Mouse (Mus musculus) forebrain, embryonic 12.5 days (tissue): ENCODE data around the gene Slc25a13. TPM values are rescaled to one million over a fixed set of nuclear protein-coding genes. Genes with fewer than 3 reads are reported as not detected.

Experiments
- ATAC-seq: fragments of 200-750 bp; cut with Nextera tagmentation; 2 replicates; pipeline ENCODE4 v1.8.0; 2017; ENCODE audit warnings: moderate TSS enrichment; ENCODE audit not compliant: low FRiP score
- H3K27ac ChIP-seq: fragments of 300-500 bp; sonication (generic); 2 replicates; pipeline ENCODE4 v1.5.1; 2016; ENCODE audit warnings: mild to moderate bottlenecking
- H3K27me3 ChIP-seq: fragments of 300-500 bp; sonication (generic); 2 replicates; pipeline ENCODE4 v1.6.1; 2016; ENCODE audit warnings: mild to moderate bottlenecking
- H3K36me3 ChIP-seq: fragments of 300-500 bp; sonication (generic); replicated peaks from 2 replicates; pipeline ENCODE4 v1.6.1; 2016; ENCODE audit warnings: mild to moderate bottlenecking
- H3K4me1 ChIP-seq: fragments of 300-500 bp; sonication (generic); 2 replicates; pipeline ENCODE4 v1.6.1; 2016
- H3K4me2 ChIP-seq: fragments of 300-500 bp; sonication (generic); 2 replicates; pipeline ENCODE4 v1.6.1; 2016; ENCODE audit warnings: mild to moderate bottlenecking, moderate library complexity
- H3K4me3 ChIP-seq: fragments of 300-500 bp; sonication (generic); replicated peaks from 2 replicates; pipeline ENCODE4 v1.5.1; 2016; ENCODE audit warnings: mild to moderate bottlenecking
- H3K9ac ChIP-seq: fragments of 300-500 bp; sonication (generic); 2 replicates; pipeline ENCODE4 v1.6.1; 2016; ENCODE audit warnings: mild to moderate bottlenecking
- H3K9me3 ChIP-seq: fragments of 300-500 bp; sonication (generic); 2 replicates; pipeline ENCODE4 v1.6.1; 2016
- WGBS: fragments of 180-500 bp; shearing (Covaris S2); methylation state at CpG from one replicate; pipeline ENCODE4 v1.1.7; 2016; 5-methylcytosine and 5-hydroxymethylcytosine counted together
- polyA plus RNA-seq: library from polyadenylated mRNA; unstranded; fragments of >200 nt; fragmentation: Nextera tagmentation; extraction: Ambion mirVana; gene quantifications from 2 replicates; pipeline ENCODE4 v1.2.1, GENCODE M21; 2016

The Slc25a13 gene
- polyA plus RNA-seq: 23.6 and 32.3 TPM in 2 replicates

DNA sequence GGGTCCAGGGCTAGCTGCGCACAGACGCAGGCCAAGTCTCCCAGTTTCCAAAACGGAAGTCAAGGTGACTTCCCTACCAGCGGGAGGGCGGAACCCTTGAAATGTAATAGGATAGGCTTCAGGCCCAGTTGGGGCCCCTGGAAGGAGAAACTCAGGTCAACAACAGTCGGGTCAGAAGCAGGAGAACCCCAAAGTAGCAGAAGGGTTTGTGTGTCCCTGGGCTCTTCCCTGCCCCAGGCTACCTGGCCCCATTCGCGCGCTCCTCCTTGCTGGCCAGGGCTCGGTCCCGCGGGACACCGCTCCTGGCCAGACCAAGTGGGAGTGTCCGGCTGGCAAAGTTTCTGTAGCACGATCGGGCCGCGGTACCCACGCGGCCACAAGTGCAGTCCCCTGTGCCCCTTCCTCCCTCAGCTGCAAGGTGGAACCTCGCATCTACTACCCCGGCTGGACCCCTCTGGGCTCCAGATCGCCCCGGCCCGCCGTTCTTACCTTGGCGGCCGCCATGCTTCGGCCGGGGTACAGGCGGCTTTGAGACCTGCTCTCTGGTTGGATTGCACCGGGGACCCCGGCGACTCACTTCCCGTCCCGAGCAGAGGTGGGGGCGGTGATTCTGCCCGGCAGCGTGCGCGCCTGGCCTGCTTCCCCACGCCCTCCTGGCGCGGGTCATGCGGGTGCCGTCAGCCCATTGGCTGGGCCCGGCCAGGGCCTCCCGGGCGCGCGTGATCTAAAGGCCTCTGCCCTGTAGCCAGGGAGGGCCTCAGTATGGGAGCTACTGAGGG lies at the start of gene Slc25a13:
Slc25a13 (minus strand) TSS at position 667 of the 779 bp plus-strand sequence.
- H3K27me3 ChIP-seq: peaks cover 6% of the 10 kb centered on the region; the same call in 1 of the 2 replicates
- H3K36me3 ChIP-seq: no peaks in the 10 kb centered on the region
- H3K27ac ChIP-seq: peak within 1 kb of the TSS; percentile 3; the same call in 1 of the 2 replicates
- under 1% methylated on average over 51 of the region's 51 CpGs for WGBS
- peak within 1 kb of the TSS; percentile 67 for H3K4me3 ChIP-seq
- H3K4me2 ChIP-seq: peak within 1 kb of the TSS; percentile 87
- no peaks in the 10 kb centered on the region for H3K9me3 ChIP-seq
- H3K4me1 ChIP-seq: peaks cover 16% of the 10 kb centered on the region
- peak; percentile 93 for ATAC-seq
- peak within 1 kb of the TSS; percentile 71 for H3K9ac ChIP-seq

DNA sequence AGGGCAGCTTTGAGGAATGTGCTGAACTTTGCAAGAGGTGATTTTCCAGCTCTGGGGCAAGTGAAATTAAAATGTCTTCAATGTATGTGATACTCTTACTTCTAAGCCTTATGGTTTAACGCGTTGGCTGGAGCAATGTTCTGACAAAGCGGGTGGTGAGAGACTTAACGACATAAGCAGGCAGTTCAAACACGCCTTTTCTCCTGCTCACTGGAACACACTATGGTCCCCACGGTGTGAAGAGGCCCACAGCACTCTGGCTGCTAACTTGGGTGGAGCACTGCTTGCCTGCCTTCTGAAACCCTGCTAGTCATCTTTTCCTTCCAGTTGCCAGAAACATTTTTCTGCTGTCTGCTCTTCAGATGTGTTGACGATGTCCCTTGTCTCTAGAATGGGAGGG lies 48.8 kb upstream of the Slc25a13 start:
- Histone ChIP-seq H3K9ac (no peak overlapping the region), H3K27me3 (no peaks in the 10 kb centered on the region), H3K36me3 (no peaks in the 10 kb centered on the region), H3K4me2 (no peak overlapping the region), H3K9me3 (no peaks in the 10 kb centered on the region), H3K4me3 (no peak overlapping the region), H3K4me1 (no peaks in the 10 kb centered on the region), H3K27ac (no peak overlapping the region)
- ATAC-seq: no peak
- WGBS: 87% methylated on average over 7 of the region's 7 CpGs

DNA sequence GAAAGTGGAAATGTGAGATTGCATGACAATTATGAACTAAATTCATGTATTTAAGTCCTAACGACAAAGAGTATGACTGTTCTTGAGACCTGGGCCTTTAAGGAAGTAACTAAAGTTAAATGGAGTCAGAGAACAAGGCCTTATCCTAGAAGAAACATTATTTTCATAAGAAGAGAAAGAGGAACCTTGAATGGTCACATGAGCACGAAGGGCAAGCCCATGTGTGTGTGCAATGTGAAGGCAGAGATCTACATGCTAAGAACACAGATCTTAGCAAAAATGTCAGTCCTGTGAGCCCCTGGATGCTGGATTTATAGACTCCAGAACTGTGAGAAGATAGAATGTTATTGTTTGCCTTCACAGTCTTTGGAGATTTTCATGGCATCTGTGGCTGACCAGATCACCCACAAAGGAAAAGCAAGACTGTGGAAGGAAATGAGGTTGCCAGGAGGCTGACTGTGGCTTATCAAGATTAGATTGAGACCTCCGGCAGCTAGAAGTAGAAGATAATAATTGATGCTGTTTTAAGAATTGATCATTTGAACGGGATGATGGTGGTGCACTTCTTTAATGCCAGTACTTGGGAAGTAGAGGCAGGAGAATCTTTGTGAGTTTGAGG lies 46.4 kb upstream of the Slc25a13 start:
- H3K27me3 ChIP-seq: no peaks in the 10 kb centered on the region
- no peak overlapping the region for H3K9ac ChIP-seq
- no peak overlapping the region for H3K27ac ChIP-seq
- no peaks in the 10 kb centered on the region for H3K36me3 ChIP-seq
- no peaks in the 10 kb centered on the region for H3K4me1 ChIP-seq
- no peak overlapping the region for H3K4me2 ChIP-seq
- 87% methylated on average over 4 of the region's 4 CpGs for WGBS
- ATAC-seq: no peak
- no peak overlapping the region for H3K4me3 ChIP-seq
- H3K9me3 ChIP-seq: no peaks in the 10 kb centered on the region

DNA sequence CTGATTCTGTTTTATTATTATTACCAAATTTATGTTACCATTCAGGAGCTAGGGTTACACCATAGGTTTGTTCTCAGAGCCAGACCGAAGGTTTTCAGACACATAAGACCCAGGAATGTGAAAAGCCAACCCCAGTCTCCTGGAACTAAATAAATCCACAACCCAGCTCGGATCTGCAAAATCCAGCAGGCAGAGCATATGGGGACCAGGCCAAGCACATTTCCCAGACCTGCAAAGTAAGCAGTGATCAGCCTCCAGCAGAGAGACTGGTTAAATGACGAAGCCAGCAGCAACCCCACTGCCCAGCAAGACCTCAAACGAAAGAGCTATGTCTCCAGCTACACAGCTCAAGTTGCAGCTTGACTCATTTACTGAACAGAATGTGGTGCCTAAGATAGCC lies 43.9 kb upstream of the Slc25a13 start:
- H3K4me3 ChIP-seq: no peak overlapping the region
- no peaks in the 10 kb centered on the region for H3K36me3 ChIP-seq
- no peaks in the 10 kb centered on the region for H3K4me1 ChIP-seq
- no peaks in the 10 kb centered on the region for H3K9me3 ChIP-seq
- H3K9ac ChIP-seq: no peak overlapping the region
- ATAC-seq: no peak
- no peaks in the 10 kb centered on the region for H3K27me3 ChIP-seq
- 66% methylated on average over 4 of the region's 4 CpGs for WGBS
- H3K27ac ChIP-seq: no peak overlapping the region
- no peak overlapping the region for H3K4me2 ChIP-seq

DNA sequence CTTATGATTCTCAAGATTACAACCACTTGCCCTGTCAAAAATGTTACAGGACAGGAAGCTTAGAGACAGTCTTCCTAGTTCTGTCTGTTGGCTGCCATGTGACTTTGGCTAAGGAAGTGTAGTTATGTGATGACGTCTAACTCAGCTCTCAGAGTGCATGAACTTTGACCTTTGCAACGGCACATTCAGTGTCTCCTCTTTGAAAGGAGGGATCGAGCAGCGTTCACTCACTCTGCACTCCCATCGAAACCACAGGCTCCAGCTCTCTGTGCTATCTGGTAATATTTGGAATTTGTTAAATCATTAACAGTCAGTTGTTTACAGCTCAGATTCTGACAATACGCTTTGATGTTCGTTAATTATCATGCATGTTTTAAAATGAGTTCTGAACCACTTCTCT lies 31.5 kb upstream of the Slc25a13 start:
- Histone ChIP-seq H3K27ac (no peak overlapping the region), H3K4me3 (no peak overlapping the region), H3K27me3 (no peaks in the 10 kb centered on the region), H3K4me2 (no peak overlapping the region), H3K36me3 (no peaks in the 10 kb centered on the region), H3K9me3 (no peaks in the 10 kb centered on the region), H3K9ac (no peak overlapping the region), H3K4me1 (no peaks in the 10 kb centered on the region)
- no peak; the same call in 1 of the 2 replicates for ATAC-seq
- 67% methylated on average over 7 of the region's 7 CpGs for WGBS

DNA sequence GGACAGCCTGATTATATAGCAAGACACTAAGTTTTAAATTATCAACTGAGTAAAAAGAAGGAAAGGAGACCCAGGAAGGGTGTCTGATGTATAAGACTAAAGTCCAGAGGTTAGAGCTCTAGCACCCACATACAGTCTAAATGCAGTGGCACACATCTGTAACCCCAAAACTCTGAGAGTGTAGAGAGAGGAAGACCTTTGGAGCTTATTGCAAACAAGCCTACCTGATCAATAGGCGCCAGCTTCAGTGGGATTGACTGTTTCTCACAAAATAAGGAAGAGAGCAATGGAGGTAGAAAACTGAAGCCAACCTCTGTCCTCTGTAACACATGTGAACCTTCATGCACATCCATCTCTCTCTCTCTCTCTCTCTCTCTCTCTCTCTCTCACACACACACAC lies 26.9 kb upstream of the Slc25a13 start:
- H3K9me3 ChIP-seq: no peaks in the 10 kb centered on the region
- no peak overlapping the region for H3K27ac ChIP-seq
- H3K4me1 ChIP-seq: no peaks in the 10 kb centered on the region
- 90% methylated on average over 1 of the region's 1 CpGs for WGBS
- no peak for ATAC-seq
- H3K36me3 ChIP-seq: no peaks in the 10 kb centered on the region
- no peak overlapping the region for H3K9ac ChIP-seq
- no peaks in the 10 kb centered on the region for H3K27me3 ChIP-seq
- no peak overlapping the region for H3K4me2 ChIP-seq
- H3K4me3 ChIP-seq: no peak overlapping the region

DNA sequence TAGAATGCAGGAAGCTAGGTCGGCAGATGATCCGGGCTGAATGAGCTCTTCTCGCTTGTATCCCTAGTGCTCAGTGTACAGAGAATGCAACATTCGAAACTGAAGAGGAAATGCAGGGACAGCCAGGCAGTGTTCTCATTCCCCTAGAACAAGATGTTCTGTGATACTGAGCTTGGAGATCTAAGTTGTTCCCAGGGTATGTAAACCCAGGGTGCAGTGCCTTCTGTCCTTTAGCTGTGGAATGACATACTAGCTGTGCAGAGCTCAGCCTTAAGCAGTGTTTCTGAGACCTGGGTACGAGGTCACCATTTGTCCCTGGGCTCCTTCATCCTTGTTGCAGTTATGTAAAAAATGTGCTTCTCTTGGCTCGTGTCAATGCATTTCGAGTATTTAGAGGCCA lies 25.1 kb upstream of the Slc25a13 start:
- WGBS: 85% methylated on average over 7 of the region's 7 CpGs
- Histone ChIP-seq H3K4me3 (no peak overlapping the region), H3K36me3 (no peaks in the 10 kb centered on the region), H3K9ac (no peak overlapping the region), H3K27ac (no peak overlapping the region), H3K4me2 (no peak overlapping the region), H3K4me1 (no peaks in the 10 kb centered on the region), H3K27me3 (no peaks in the 10 kb centered on the region), H3K9me3 (no peaks in the 10 kb centered on the region)
- no peak for ATAC-seq

DNA sequence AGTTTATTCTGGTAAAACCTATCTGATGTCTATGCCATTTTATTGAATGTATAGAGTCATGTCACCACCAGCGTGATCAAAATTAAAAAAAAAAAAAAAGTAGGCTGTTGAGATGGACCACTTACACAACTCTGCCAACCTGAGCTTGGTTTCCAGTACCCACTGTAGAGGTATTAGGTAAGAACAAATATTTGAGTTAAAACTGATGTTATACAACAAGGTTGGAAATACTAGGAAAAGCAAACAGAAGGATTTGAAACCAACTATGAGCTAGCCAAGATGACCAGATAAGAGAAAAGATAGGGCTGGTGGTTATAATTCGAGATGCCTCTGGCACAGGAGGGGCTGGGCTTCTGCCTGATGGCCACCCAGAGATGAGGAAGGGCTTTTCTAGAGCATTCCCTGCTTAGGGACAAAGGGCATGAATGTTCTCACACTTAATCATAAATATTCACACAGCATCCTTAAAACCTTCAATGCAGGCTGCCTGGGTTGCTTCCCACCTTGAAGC lies 19.9 kb upstream of the Slc25a13 start:
- no peaks in the 10 kb centered on the region for H3K4me1 ChIP-seq
- H3K9me3 ChIP-seq: no peaks in the 10 kb centered on the region
- H3K27me3 ChIP-seq: no peaks in the 10 kb centered on the region
- 89% methylated on average over 2 of the region's 2 CpGs for WGBS
- no peak for ATAC-seq
- H3K36me3 ChIP-seq: no peaks in the 10 kb centered on the region
- no peak overlapping the region for H3K9ac ChIP-seq
- no peak overlapping the region for H3K4me3 ChIP-seq
- H3K27ac ChIP-seq: no peak overlapping the region
- no peak overlapping the region for H3K4me2 ChIP-seq

DNA sequence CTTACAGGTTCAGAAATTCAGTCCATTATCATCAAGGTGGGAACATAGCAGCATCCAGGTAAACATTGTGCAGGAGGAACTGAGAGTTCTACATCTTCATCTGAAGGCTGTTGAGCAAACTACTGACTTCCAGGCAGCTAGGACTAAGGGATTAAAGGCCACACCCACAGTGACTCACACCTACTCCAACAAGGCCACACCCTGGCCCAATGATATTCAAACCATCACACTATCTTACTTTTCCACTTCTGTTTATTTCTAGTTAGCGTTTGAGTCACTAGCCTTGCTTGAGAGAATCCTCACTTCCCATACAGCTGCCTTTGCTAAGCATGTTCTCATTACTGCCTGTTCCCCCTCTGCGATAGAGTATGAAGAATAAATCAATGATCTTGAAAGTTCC lies 13.3 kb upstream of the Slc25a13 start:
- no peaks in the 10 kb centered on the region for H3K9me3 ChIP-seq
- no peaks in the 10 kb centered on the region for H3K4me1 ChIP-seq
- no peak overlapping the region for H3K27ac ChIP-seq
- H3K27me3 ChIP-seq: 0 out of 2 replicates have a peak, but pooled peaks cover 1% of the 10 kb centered on the region
- 99% methylated on average over 2 of the region's 2 CpGs for WGBS
- H3K4me2 ChIP-seq: no peak overlapping the region
- no peaks in the 10 kb centered on the region for H3K36me3 ChIP-seq
- H3K9ac ChIP-seq: no peak overlapping the region
- ATAC-seq: no peak
- no peak overlapping the region for H3K4me3 ChIP-seq

DNA sequence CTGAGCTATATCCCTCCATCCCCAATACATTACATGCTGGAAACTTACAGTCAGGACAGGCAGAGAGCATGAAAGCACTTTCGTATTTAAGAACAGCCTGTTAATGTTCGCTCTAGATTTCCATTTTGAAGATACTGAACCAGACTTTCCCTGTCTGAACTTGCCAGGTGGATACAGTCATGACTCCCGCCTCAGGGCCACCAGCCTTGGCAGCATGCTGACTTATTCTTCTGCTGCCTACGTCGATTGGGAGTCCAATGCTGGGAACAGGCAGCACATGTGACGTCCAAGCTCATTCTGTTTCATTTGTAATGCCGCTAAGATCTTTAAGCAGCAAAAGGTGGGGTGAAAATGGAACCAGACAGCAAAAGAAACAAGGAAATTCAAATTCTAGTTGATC lies 5.7 kb upstream of the Slc25a13 start:
- peaks cover 9% of the 10 kb centered on the region; the same call in 1 of the 2 replicates for H3K27me3 ChIP-seq
- H3K27ac ChIP-seq: no peak overlapping the region
- no peak overlapping the region for H3K4me2 ChIP-seq
- ATAC-seq: no peak
- no peaks in the 10 kb centered on the region for H3K4me1 ChIP-seq
- no peak overlapping the region for H3K9ac ChIP-seq
- WGBS: 84% methylated on average over 7 of the region's 7 CpGs
- H3K4me3 ChIP-seq: no peak overlapping the region
- H3K9me3 ChIP-seq: no peaks in the 10 kb centered on the region
- no peaks in the 10 kb centered on the region for H3K36me3 ChIP-seq

DNA sequence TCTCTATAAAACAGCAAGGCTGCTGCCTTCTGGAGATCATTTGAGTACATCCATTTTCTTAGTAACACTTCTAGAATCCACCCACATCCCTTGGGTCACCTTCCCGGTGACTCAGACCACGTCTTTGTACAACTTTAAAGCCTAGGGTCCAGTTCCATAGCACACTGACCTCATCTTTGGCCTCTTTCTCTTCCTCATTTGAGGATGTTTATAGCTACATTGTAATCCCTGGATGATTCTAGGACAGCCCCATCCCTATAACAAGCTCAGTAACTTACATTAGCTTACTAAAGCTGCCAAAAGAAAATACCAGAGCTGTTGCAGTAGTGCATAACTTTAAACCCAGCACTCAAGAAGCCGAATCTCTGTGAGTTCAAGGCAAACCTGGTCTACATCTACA lies 3.6 kb upstream of the Slc25a13 start:
- ATAC-seq: no peak
- Histone ChIP-seq H3K27me3 (peaks cover 9% of the 10 kb centered on the region; the same call in 1 of the 2 replicates), H3K4me3 (no peak overlapping the region), H3K9me3 (no peaks in the 10 kb centered on the region), H3K27ac (no peak overlapping the region), H3K4me1 (peaks cover 14% of the 10 kb centered on the region), H3K36me3 (no peaks in the 10 kb centered on the region), H3K9ac (no peak overlapping the region), H3K4me2 (no peak overlapping the region)
- 88% methylated on average over 3 of the region's 3 CpGs for WGBS

DNA sequence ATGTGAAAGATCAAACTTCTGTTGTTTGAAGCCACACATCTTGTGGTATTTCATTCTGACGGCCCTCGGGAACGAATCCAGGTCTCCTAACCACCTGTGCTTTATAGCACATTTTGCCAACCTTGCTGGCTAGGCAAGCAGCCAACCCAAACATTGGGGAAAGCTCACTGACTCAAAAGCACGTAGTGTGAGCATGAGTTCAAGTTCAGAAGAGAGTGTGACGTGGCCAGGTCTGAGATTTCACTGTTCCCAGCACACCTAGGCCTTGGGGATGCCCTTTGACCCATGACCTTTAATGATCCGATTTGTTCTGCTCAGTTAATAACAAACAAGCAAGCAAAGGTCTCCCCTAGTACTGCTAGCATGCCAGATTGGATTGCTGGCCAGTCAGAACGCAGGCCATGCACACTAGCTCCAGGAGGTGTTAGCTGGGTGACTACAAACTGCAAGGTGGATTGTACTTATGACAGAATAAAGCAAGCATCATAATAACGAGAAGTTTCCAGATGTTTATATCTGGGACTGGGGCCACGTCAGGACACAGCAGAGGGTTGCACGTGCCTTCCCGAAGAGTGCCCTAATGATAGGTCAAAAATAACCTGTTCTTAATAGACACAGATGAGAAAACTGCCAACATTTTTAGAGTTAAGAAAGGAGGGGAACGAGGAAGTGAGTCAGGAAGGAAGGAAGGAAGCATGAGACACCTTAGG lies 2.8 kb upstream of the Slc25a13 start:
- Histone ChIP-seq H3K36me3 (no peaks in the 10 kb centered on the region), H3K9ac (no peak overlapping the region), H3K9me3 (no peaks in the 10 kb centered on the region), H3K4me2 (no peak overlapping the region), H3K27ac (no peak overlapping the region), H3K27me3 (peaks cover 6% of the 10 kb centered on the region; the same call in 1 of the 2 replicates), H3K4me1 (peaks cover 16% of the 10 kb centered on the region), H3K4me3 (no peak overlapping the region)
- 85% methylated on average over 12 of the region's 12 CpGs for WGBS
- no peak for ATAC-seq
